Mouse (Mus musculus) stomach, embryonic 15.5 days (tissue): ENCODE results near the gene Dcaf11. TPM values are rescaled to one million over a fixed set of nuclear protein-coding genes. Genes with fewer than 3 reads are reported as not detected.

Source experiments
- ATAC-seq: fragments of 200-750 bp; cut with Nextera tagmentation; 2 replicates; pipeline ENCODE4 v1.8.0; 2017; ENCODE audit warnings: low read depth, moderate number of reproducible peaks, moderate TSS enrichment; ENCODE audit not compliant: insufficient read depth, low FRiP score
- H3K27ac ChIP-seq: fragments of 300-500 bp; sonication (generic); 2 replicates; pipeline ENCODE4 v1.5.1; 2015; ENCODE audit warnings: mild to moderate bottlenecking, inconsistent platforms
- H3K27me3 ChIP-seq: fragments of 300-500 bp; sonication (generic); replicated peaks from 2 replicates; pipeline ENCODE4 v1.6.1; 2015; ENCODE audit warnings: inconsistent platforms
- H3K36me3 ChIP-seq: fragments of 300-500 bp; sonication (generic); 2 replicates; pipeline ENCODE4 v1.6.1; 2015; ENCODE audit warnings: inconsistent platforms
- H3K4me1 ChIP-seq: fragments of 300-500 bp; sonication (generic); 2 replicates; pipeline ENCODE4 v1.6.1; 2015; ENCODE audit warnings: inconsistent platforms
- H3K4me2 ChIP-seq: fragments of 300-500 bp; sonication (generic); 2 replicates; pipeline ENCODE4 v1.6.1; 2015; ENCODE audit warnings: mild to moderate bottlenecking, inconsistent platforms
- H3K4me3 ChIP-seq: fragments of 300-500 bp; sonication (generic); replicated peaks from 2 replicates; pipeline ENCODE4 v1.5.1; 2015; ENCODE audit warnings: inconsistent platforms
- H3K9ac ChIP-seq: fragments of 300-500 bp; sonication (generic); 2 replicates; pipeline ENCODE4 v1.6.1; 2015; ENCODE audit warnings: inconsistent platforms
- H3K9me3 ChIP-seq: fragments of 300-500 bp; sonication (generic); 2 replicates; pipeline ENCODE4 v1.6.1; 2016; ENCODE audit warnings: inconsistent platforms
- WGBS: fragments of 180-500 bp; shearing (Covaris S2); methylation state at CpG from one replicate; pipeline ENCODE4 v1.1.7; 2015; 5-methylcytosine and 5-hydroxymethylcytosine counted together
- polyA plus RNA-seq: library from polyadenylated mRNA; unstranded; fragments of >200 nt; fragmentation: Nextera tagmentation; extraction: Ambion mirVana; gene quantifications from 2 replicates; pipeline ENCODE4 v1.2.1, GENCODE M21; 2015

The Dcaf11 gene
- polyA plus RNA-seq, 1 experiment from 2014 or later = 63.6 TPM

DNA sequence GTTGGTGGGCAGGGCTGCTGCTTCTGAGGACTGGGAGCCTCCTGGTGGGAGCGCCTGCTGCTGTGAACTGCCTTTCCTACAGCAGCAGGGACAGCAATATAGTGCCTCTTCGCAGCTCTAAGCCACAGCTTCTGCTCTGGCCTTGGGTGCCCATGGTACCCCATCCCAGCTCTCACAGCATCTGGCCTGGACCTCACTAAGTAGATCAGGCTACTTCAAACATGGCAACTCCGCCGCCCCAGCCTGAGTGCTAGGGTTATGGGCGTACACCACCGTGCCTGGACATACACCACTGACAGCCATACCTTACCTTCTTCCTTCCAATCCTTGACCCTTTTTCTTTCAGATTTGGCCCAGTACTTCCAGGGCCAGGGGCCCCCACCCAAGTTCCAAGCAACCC, 48.5 kb downstream of the Dcaf11 start:
- H3K4me2 ChIP-seq = no peak overlapping the region
- 91% methylated on average over 6 of the region's 6 CpGs for WGBS
- H3K4me3 ChIP-seq = no peak overlapping the region
- no peaks in the 10 kb centered on the region for H3K27me3 ChIP-seq
- no peak overlapping the region for H3K27ac ChIP-seq
- H3K4me1 ChIP-seq = peaks cover 9% of the 10 kb centered on the region
- ATAC-seq = no peak
- peaks cover 27% of the 10 kb centered on the region; the same call in 1 of the 2 replicates for H3K36me3 ChIP-seq
- H3K9me3 ChIP-seq = no peaks in the 10 kb centered on the region
- no peak overlapping the region for H3K9ac ChIP-seq

GRCm38 (mm10) chr14:55613346-55613745, 53.5 kb downstream of the Dcaf11 start:
- Histone ChIP-seq H3K4me2 (no peak overlapping the region), H3K27me3 (no peaks in the 10 kb centered on the region), H3K9ac (no peak overlapping the region), H3K9me3 (no peaks in the 10 kb centered on the region), H3K4me1 (peaks cover 4% of the 10 kb centered on the region; the same call in 1 of the 2 replicates), H3K4me3 (no peak overlapping the region), H3K36me3 (peaks cover 10% of the 10 kb centered on the region; the same call in 1 of the 2 replicates), H3K27ac (no peak overlapping the region)
- 69% methylated on average over 6 of the region's 6 CpGs for WGBS
- no peak for ATAC-seq

- no peak overlapping the region for H3K4me3 ChIP-seq
- no peak overlapping the region for H3K9ac ChIP-seq
- WGBS = 68% methylated on average over 7 of the region's 7 CpGs
- peak; percentile 51; the same call in 1 of the 2 replicates for ATAC-seq
- no peak overlapping the region for H3K27ac ChIP-seq
- no peak overlapping the region for H3K4me2 ChIP-seq
- H3K27me3 ChIP-seq = no peaks in the 10 kb centered on the region
- H3K9me3 ChIP-seq = no peaks in the 10 kb centered on the region
- 0 out of 2 replicates have a peak, but pooled peaks cover 2% of the 10 kb centered on the region for H3K36me3 ChIP-seq
- peaks cover 10% of the 10 kb centered on the region for H3K4me1 ChIP-seq
These were observed 54.9 kb downstream of the Dcaf11 start for GRCm38 (mm10) chr14:55614565-55615178.

DNA sequence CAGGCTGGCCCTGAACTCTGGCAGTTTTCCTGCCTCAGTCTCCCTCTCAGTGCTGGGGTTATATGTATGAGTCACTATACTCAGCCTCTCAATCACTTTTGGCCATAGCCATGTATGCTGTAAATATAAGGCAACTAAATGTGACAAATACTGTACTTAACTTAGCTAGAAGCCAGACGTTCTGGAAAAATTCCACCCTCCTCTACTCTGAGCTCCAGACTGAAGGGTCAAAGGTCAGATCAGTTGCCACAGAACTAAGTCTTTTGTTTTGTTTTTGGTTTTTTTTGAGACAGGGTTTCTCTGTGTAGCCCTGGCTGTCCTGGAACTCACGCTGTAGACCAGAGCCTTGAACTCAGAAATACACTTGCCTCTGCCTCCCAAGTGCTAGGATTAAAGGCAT, 56.1 kb downstream of the Dcaf11 start:
- H3K9ac ChIP-seq = no peak overlapping the region
- no peaks in the 10 kb centered on the region for H3K36me3 ChIP-seq
- whole genome bisulfite sequencing = 43% methylated on average over 2 of the region's 2 CpGs
- no peak overlapping the region for H3K4me2 ChIP-seq
- H3K4me3 ChIP-seq = no peak overlapping the region
- no peaks in the 10 kb centered on the region for H3K27me3 ChIP-seq
- H3K4me1 ChIP-seq = peaks cover 10% of the 10 kb centered on the region
- ATAC-seq = no peak
- no peaks in the 10 kb centered on the region for H3K9me3 ChIP-seq
- H3K27ac ChIP-seq = no peak overlapping the region

DNA sequence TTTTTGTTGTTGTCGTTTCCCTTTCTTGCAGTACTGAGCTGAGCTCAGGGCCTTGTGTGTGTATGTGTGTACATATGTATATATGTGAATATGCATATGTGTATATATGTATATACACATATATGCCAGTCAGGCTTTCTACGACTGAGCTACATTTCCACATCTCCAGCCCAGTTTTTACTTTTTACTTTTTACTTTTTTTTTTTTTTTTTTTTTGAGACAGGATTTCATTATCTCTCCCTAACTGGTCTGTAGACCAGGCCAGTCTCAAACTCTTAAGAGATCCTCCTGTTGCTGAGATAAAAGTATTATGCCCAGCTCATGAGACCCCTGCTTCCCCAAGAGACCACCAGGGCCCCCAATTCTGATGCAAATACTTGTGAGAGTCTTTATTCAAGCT, 57.0 kb downstream of the Dcaf11 start:
- ATAC-seq = no peak
- Histone ChIP-seq H3K9ac (no peak overlapping the region), H3K9me3 (no peaks in the 10 kb centered on the region), H3K36me3 (no peaks in the 10 kb centered on the region), H3K4me3 (no peak overlapping the region), H3K27ac (no peak overlapping the region), H3K4me2 (no peak overlapping the region), H3K27me3 (no peaks in the 10 kb centered on the region), H3K4me1 (peaks cover 10% of the 10 kb centered on the region)
- 83% methylated on average over 2 of the region's 2 CpGs for WGBS

GRCm38 (mm10) chr14:55617822-55618221, 58.0 kb downstream of the Dcaf11 start, which contains the start of gene Rec8:
TSS of gene Rec8 (plus strand) at chr14:55618037.
- H3K9me3 ChIP-seq = no peaks in the 10 kb centered on the region
- peak within 1 kb of the TSS; percentile 50 for H3K4me2 ChIP-seq
- ATAC-seq = peak; percentile 84
- peak within 1 kb of the TSS; percentile 26 for H3K4me3 ChIP-seq
- peak within 1 kb of the TSS; percentile 3; the same call in 1 of the 2 replicates for H3K27ac ChIP-seq
- H3K9ac ChIP-seq = no peak within 1 kb of the TSS
- peaks cover 10% of the 10 kb centered on the region for H3K4me1 ChIP-seq
- 10% methylated on average over 21 of the region's 21 CpGs for WGBS
- no peaks in the 10 kb centered on the region for H3K27me3 ChIP-seq
- no peaks in the 10 kb centered on the region for H3K36me3 ChIP-seq

- H3K4me3 ChIP-seq = peak overlapping the region; percentile 26
- ATAC-seq = no peak
- H3K27me3 ChIP-seq = no peaks in the 10 kb centered on the region
- H3K36me3 ChIP-seq = no peaks in the 10 kb centered on the region
- H3K4me1 ChIP-seq = peaks cover 10% of the 10 kb centered on the region
- 32% methylated on average over 22 of the region's 22 CpGs for WGBS
- no peak overlapping the region for H3K27ac ChIP-seq
- no peaks in the 10 kb centered on the region for H3K9me3 ChIP-seq
- no peak overlapping the region for H3K9ac ChIP-seq
- peak overlapping the region; percentile 50 for H3K4me2 ChIP-seq
These were observed 58.8 kb downstream of the Dcaf11 start for GRCm38 (mm10) chr14:55618486-55619195.

Other genes with a start within 250 kb of the Dcaf11 start
- gene Dhrs4, start 81.2 kb upstream of the Dcaf11 start, polyA plus RNA-seq = 121 TPM in 2 replicates
- 2.1 and 2.2 TPM in 2 replicates for gene Carmil3, start 69.4 kb upstream of the Dcaf11 start, polyA plus RNA-seq
- gene Cpne6, start 49.6 kb upstream of the Dcaf11 start, polyA plus RNA-seq = 0.23 and 0.42 TPM in 2 replicates
- not detected in 2 replicates for gene Nrl, start 35.0 kb upstream of the Dcaf11 start, polyA plus RNA-seq
- gene Pck2, start 19.7 kb upstream of the Dcaf11 start, polyA plus RNA-seq = 48.5 and 52.8 TPM in 2 replicates
- gene A730061H03Rik, start 400 bp downstream of the Dcaf11 start, polyA plus RNA-seq = 1.2 and 1.4 TPM in 2 replicates
- gene Fitm1, start 15.6 kb downstream of the Dcaf11 start, polyA plus RNA-seq = 0.50 and 1.2 TPM in 2 replicates
- gene Psme1, start 18.1 kb downstream of the Dcaf11 start, polyA plus RNA-seq = 159 and 176 TPM in 2 replicates
- gene Emc9, start 25.3 kb downstream of the Dcaf11 start, polyA plus RNA-seq = 9.4 and 11.2 TPM in 2 replicates
- gene Psme2, start 31.1 kb downstream of the Dcaf11 start, polyA plus RNA-seq = 265 and 289 TPM in 2 replicates
- gene Rnf31, start 31.7 kb downstream of the Dcaf11 start, polyA plus RNA-seq = 16.7 and 18.4 TPM in 2 replicates
- 11.6 and 12.1 TPM in 2 replicates for gene Irf9, start 43.6 kb downstream of the Dcaf11 start, polyA plus RNA-seq
- gene Rec8, start 58.0 kb downstream of the Dcaf11 start, polyA plus RNA-seq = 9.2 and 10.7 TPM in 2 replicates
- gene Ipo4, start 76.0 kb downstream of the Dcaf11 start, polyA plus RNA-seq = 81.1 and 82.4 TPM in 2 replicates
- gene Gm49378, start 77.9 kb downstream of the Dcaf11 start, polyA plus RNA-seq = 1.3 and 1.7 TPM in 2 replicates
- gene Tm9sf1, start 83.8 kb downstream of the Dcaf11 start, polyA plus RNA-seq = 123 and 124 TPM in 2 replicates
- 0.40 and 0.59 TPM in 2 replicates for gene Tssk4, start 90.2 kb downstream of the Dcaf11 start, polyA plus RNA-seq
- gene Mdp1, start 100.5 kb downstream of the Dcaf11 start, polyA plus RNA-seq = 51.3 and 54.3 TPM in 2 replicates
- gene Gmpr2, start 111.9 kb downstream of the Dcaf11 start, polyA plus RNA-seq = 53.5 and 54.6 TPM in 2 replicates
- gene Nedd8, start 112.1 kb downstream of the Dcaf11 start, polyA plus RNA-seq = 495 and 515 TPM in 2 replicates
- gene Tinf2, start 121.8 kb downstream of the Dcaf11 start, polyA plus RNA-seq = 33.9 and 40.4 TPM in 2 replicates
- 17.9 and 30.5 TPM in 2 replicates for gene Tgm1, start 153.9 kb downstream of the Dcaf11 start, polyA plus RNA-seq
- gene Rabggta, start 162.3 kb downstream of the Dcaf11 start, polyA plus RNA-seq = 30.0 and 35.8 TPM in 2 replicates
- gene Dhrs1, start 185.7 kb downstream of the Dcaf11 start, polyA plus RNA-seq = 92.9 and 96.4 TPM in 2 replicates
- 34.3 and 36.7 TPM in 2 replicates for gene Nop9, start 185.7 kb downstream of the Dcaf11 start, polyA plus RNA-seq
- gene Cideb, start 198.5 kb downstream of the Dcaf11 start, polyA plus RNA-seq = 11.8 and 12.9 TPM in 2 replicates
- 0.85 and 0.96 TPM in 2 replicates for gene Ltb4r2, start 201.4 kb downstream of the Dcaf11 start, polyA plus RNA-seq
- 3.8 and 4.7 TPM in 2 replicates for gene Ltb4r1, start 206.0 kb downstream of the Dcaf11 start, polyA plus RNA-seq
- gene Adcy4, start 224.1 kb downstream of the Dcaf11 start, polyA plus RNA-seq = 6.3 and 8.0 TPM in 2 replicates
- gene Ripk3, start 228.9 kb downstream of the Dcaf11 start, polyA plus RNA-seq = 32.0 and 36.9 TPM in 2 replicates